Mouse (Mus musculus): Measurements from ENCODE around the gene Arhgap31.

Arhgap31 gene

GRCm38 (mm10) chr16:38712581-38713403, at the start of gene Arhgap31:
Gene Arhgap31, minus strand, starts transcription at chr16:38713274.
- peak; percentile 32 to 50 for DNase-seq (ENCODE audit: low spot score in 2 of 2)

- DNase-seq (ENCODE audit: low spot score in 2 of 2), result no peak
Observed at GRCm38 (mm10) chr16:38762401-38762800, 49.3 kb upstream of the Arhgap31 start.

GRCm38 (mm10) chr16:38761972-38762371, 48.9 kb upstream of the Arhgap31 start:
- no peak for DNase-seq (ENCODE audit: low spot score in 2 of 2)

GRCm38 (mm10) chr16:38760834-38761375, 47.8 kb upstream of the Arhgap31 start:
- no peak for DNase-seq (ENCODE audit: low spot score in 2 of 2)

- DNase-seq (ENCODE audit: low spot score in 2 of 2), result no peak
Observed at GRCm38 (mm10) chr16:38760239-38760638, 47.2 kb upstream of the Arhgap31 start.

- no peak for DNase-seq (ENCODE audit: low spot score in 2 of 2)
Observed at GRCm38 (mm10) chr16:38758104-38758861, 45.2 kb upstream of the Arhgap31 start.

- DNase-seq (ENCODE audit: low spot score in 2 of 2), result no peak
Observed at GRCm38 (mm10) chr16:38757626-38758025, 44.6 kb upstream of the Arhgap31 start.

GRCm38 (mm10) chr16:38756572-38756971, 43.5 kb upstream of the Arhgap31 start:
- DNase-seq (ENCODE audit: low spot score in 2 of 2), result no peak

GRCm38 (mm10) chr16:38756177-38756503, 43.1 kb upstream of the Arhgap31 start:
- DNase-seq (ENCODE audit: low spot score in 2 of 2), result no peak

- DNase-seq (ENCODE audit: low spot score in 2 of 2), result no peak
Observed at GRCm38 (mm10) chr16:38755452-38756176, 42.5 kb upstream of the Arhgap31 start.

GRCm38 (mm10) chr16:38753631-38754030, 40.6 kb upstream of the Arhgap31 start:
- no peak for DNase-seq (ENCODE audit: low spot score in 2 of 2)

GRCm38 (mm10) chr16:38750803-38751202, 37.7 kb upstream of the Arhgap31 start:
- DNase-seq (ENCODE audit: low spot score in 2 of 2), result no peak

- DNase-seq (ENCODE audit: low spot score in 2 of 2), result no peak
Observed at GRCm38 (mm10) chr16:38743941-38744673, 31.0 kb upstream of the Arhgap31 start.

- no peak for DNase-seq (ENCODE audit: low spot score in 2 of 2)
Observed at GRCm38 (mm10) chr16:38742659-38743131, 29.6 kb upstream of the Arhgap31 start.

GRCm38 (mm10) chr16:38742113-38742658, 29.1 kb upstream of the Arhgap31 start, which contains the start of gene B4galt4:
Gene B4galt4, plus strand, starts transcription at chr16:38742264.
- DNase-seq (ENCODE audit: low spot score in 2 of 2), result no peak

- no peak for DNase-seq (ENCODE audit: low spot score in 2 of 2)
Observed at GRCm38 (mm10) chr16:38741204-38741903, 28.3 kb upstream of the Arhgap31 start.

GRCm38 (mm10) chr16:38730921-38731320, 17.8 kb upstream of the Arhgap31 start:
- peak in 1 of 2 experiments; percentile 34 for DNase-seq (ENCODE audit: low spot score in 2 of 2)

GRCm38 (mm10) chr16:38729610-38730288, 16.7 kb upstream of the Arhgap31 start:
- DNase-seq (ENCODE audit: low spot score in 2 of 2), result no peak

GRCm38 (mm10) chr16:38729139-38729538, 16.1 kb upstream of the Arhgap31 start:
- DNase-seq (ENCODE audit: low spot score in 2 of 2), result no peak
